ENCODE assay signal across 9 mouse cellular contexts in the genomic region with DNA sequence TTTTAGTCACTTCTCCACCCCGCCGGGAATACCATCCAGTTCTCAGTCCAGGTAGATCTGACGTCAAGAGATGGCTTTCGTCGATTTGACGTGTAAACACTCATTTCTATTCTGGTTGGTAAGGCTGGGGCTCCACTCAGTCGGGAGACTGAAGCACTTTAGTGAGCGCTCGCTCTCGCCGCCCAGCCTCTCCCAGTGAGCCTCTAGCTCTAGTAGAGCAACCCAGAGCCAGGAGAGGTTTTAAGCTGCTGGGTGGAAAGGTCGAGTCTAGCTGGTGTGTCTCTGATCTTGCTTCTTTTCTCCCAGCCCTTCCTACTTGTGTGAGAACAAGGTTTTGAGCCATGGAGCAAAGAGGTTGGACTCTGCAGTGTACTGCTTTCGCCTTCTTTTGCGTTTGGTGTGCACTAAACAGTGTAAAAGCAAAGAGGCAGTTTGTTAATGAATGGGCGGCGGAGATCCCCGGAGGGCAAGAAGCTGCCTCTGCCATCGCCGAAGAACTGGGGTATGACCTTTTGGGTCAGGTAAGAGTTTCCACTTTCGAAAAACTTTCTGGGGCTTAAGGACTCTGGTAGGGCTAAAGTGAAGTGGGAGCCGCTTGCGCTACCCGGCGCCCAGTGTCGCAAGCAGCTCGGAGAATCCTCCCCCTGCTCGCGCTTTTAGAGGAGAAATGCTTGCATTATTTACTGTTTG. TPM values are rescaled to one million over a fixed set of nuclear protein-coding genes. Genes with fewer than 3 reads are reported as not detected.
DNase-seq lines count a peak whose midpoint lies in the region; ATAC-seq and TF ChIP-seq lines count a peak whose summit lies in the region.
"Had no signal": no experiment of that assay in that cellular context is flagged by ENCODE, and none has a peak within 500 bp of the region (broad histone marks: within the 10 kb centered on the region; RNA-seq: fewer than 3 reads in every experiment).

A gene (plus strand): TSS at position 106 of the 690 bp plus-strand sequence.

- TF ChIP-seq CTCF in heart, postnatal 0 days (IDR thresholded peaks at IDR 0.05; ENCODE audit: low read depth) = no peak

- no peak for DNase-seq in heart, postnatal 0 days (ENCODE audit: low spot score)
- DNase-seq in heart, postnatal 10 days = no peak
- DNase-seq in brain, adult 2 months (ENCODE audit: low read depth, low spot score) = peak; percentile 83
- peak; percentile 10 to 32 for DNase-seq in layer of hippocampus, postnatal 14 days (ENCODE audit: low spot score in 2 of 2)
- DNase-seq in gastrocnemius, postnatal 4 days (ENCODE audit: low spot score in 2 of 2) = no peak
- no peak for DNase-seq in gastrocnemius, adult 8-10 months (ENCODE audit: low spot score in 2 of 2)

- H3K36me3 ChIP-seq in heart, postnatal 0 days (replicated peaks; ENCODE audit: control insufficient read depth, insufficient read depth, low read length) = no peaks in the 10 kb centered on the region
- H3K36me3 ChIP-seq in forebrain, embryonic 13.5 days (ENCODE audit: poor library complexity, severe bottlenecking) = no peaks in the 10 kb centered on the region
- H3K36me3 ChIP-seq in midbrain, embryonic 13.5 days = no peaks in the 10 kb centered on the region
- H3K36me3 ChIP-seq: G1E had no signal

- H3K27ac ChIP-seq in heart, postnatal 0 days (ENCODE audit: low read depth) = no peak within 1 kb of the TSS
- no peak within 1 kb of the TSS for H3K27ac ChIP-seq in forebrain, embryonic 13.5 days
- H3K27ac ChIP-seq in midbrain, embryonic 13.5 days = no peak within 1 kb of the TSS

- no peaks in the 10 kb centered on the region for H3K4me1 ChIP-seq in heart, postnatal 0 days (ENCODE audit: control insufficient read depth, insufficient read depth)
- peaks cover 13% of the 10 kb centered on the region; the same call in 1 of the 2 replicates for H3K4me1 ChIP-seq in forebrain, embryonic 13.5 days
- peaks cover 15% of the 10 kb centered on the region for H3K4me1 ChIP-seq in midbrain, embryonic 13.5 days (replicated peaks)

- no peaks in the 10 kb centered on the region for H3K9me3 ChIP-seq in heart, postnatal 0 days (replicated peaks; ENCODE audit: control insufficient read depth, low read length)
- H3K9me3 ChIP-seq in forebrain, embryonic 13.5 days (replicated peaks) = no peaks in the 10 kb centered on the region
- H3K9me3 ChIP-seq in midbrain, embryonic 13.5 days = no peaks in the 10 kb centered on the region
- H3K9me3 ChIP-seq: G1E had no signal

- H3K27me3 ChIP-seq in heart, postnatal 0 days (ENCODE audit: control insufficient read depth, insufficient read depth, low read length) = peaks cover 19% of the 10 kb centered on the region
- 0 out of 2 replicates have a peak, but pooled peaks cover 6% of the 10 kb centered on the region for H3K27me3 ChIP-seq in forebrain, embryonic 13.5 days
- peaks cover 6% of the 10 kb centered on the region for H3K27me3 ChIP-seq in midbrain, embryonic 13.5 days

- TF ChIP-seq EP300 in heart, postnatal 0 days (IDR thresholded peaks at IDR 0.05; ENCODE audit: low read depth) = no peak

- intact Hi-C loops in heart, postnatal 10 days (cut with DNase I) = no loop called here

- no peak within 1 kb of the TSS for H3K9ac ChIP-seq in heart, postnatal 0 days (replicated peaks; ENCODE audit: low read depth, low read length)
- H3K9ac ChIP-seq in forebrain, embryonic 13.5 days = peak within 1 kb of the TSS; percentile 58
- peak within 1 kb of the TSS; percentile 58 for H3K9ac ChIP-seq in midbrain, embryonic 13.5 days (replicated peaks)

- ATAC-seq in heart, postnatal 0 days (ENCODE audit: insufficient read depth, low read depth) = no peak
- peak; percentile 89 for ATAC-seq in forebrain, embryonic 13.5 days
- ATAC-seq in midbrain, embryonic 13.5 days = peak; percentile 88

- peak within 1 kb of the TSS; percentile 59 for H3K4me2 ChIP-seq in heart, postnatal 0 days (ENCODE audit: low read depth, low read length)
- peak within 1 kb of the TSS; percentile 81 for H3K4me2 ChIP-seq in forebrain, embryonic 13.5 days
- H3K4me2 ChIP-seq in midbrain, embryonic 13.5 days (replicated peaks) = peak within 1 kb of the TSS; percentile 91

- peak within 1 kb of the TSS; percentile 31 for H3K4me3 ChIP-seq in heart, postnatal 0 days (ENCODE audit: low read depth, low read length)
- H3K4me3 ChIP-seq in forebrain, embryonic 13.5 days = peak within 1 kb of the TSS; percentile 55
- H3K4me3 ChIP-seq in midbrain, embryonic 13.5 days (replicated peaks) = peak within 1 kb of the TSS; percentile 56

- 2% methylated on average over 28 of the region's 28 CpGs for WGBS in heart, postnatal 0 days
- WGBS in forebrain, embryonic 13.5 days = under 1% methylated on average over 28 of the region's 28 CpGs
- under 1% methylated on average over 28 of the region's 28 CpGs for WGBS in midbrain, embryonic 13.5 days

RNA-seq across cellular contexts. Expression of the gene that starts here (rescaled TPM):
- total RNA-seq in heart, postnatal 0 days (2014; rRNA removed; ENCODE audit: low replicate concordance) = 0.46 TPM in 1 of 2 replicates, not detected in the other
- 0.10 and 0.18 TPM in 2 replicates for polyA plus RNA-seq in heart, postnatal 0 days (2015; fragmentation: Nextera tagmentation; extraction: Ambion mirVana)
- under 1 TPM; 0.43 to 0.62 TPM for total RNA-seq in heart, postnatal 10 days (2021)
- polyA plus RNA-seq in forebrain, embryonic 13.5 days (2015; fragmentation: Nextera tagmentation; extraction: Ambion mirVana) = 0.99 and 1.6 TPM in 2 replicates
- 10 to 100 TPM; 25.3 TPM for total RNA-seq in layer of hippocampus, postnatal 14 days (2021)
- polyA plus RNA-seq in midbrain, embryonic 13.5 days (2015; fragmentation: Nextera tagmentation; extraction: Ambion mirVana) = 1.2 and 1.4 TPM in 2 replicates
- total RNA-seq in gastrocnemius, postnatal 4 days (2021) = under 1 TPM; 0.27 to 0.41 TPM
- total RNA-seq in gastrocnemius, adult 8-10 months (2022) = under 1 TPM; 0.05 to 0.51 (median 0.19) TPM
- polyA plus RNA-seq: G1E had no signal

Comparison
In these comparisons a context has a peak if more than half of its experiments do, and no peak if none do; other contexts are left out.
1. RNA of the gene that starts here (total RNA-seq): 25.3 TPM in layer of hippocampus, postnatal 14 days; 0.43 to 0.62 TPM in heart, postnatal 10 days, 0.27 to 0.41 TPM in gastrocnemius, postnatal 4 days, 0.05 to 0.51 TPM in gastrocnemius, adult 8-10 months and 0.46 TPM in heart, postnatal 0 days; every median in the first group is over 10 times any median in the second.
2. DNase-seq: peak in brain, adult 2 months (single experiment) and layer of hippocampus, postnatal 14 days (2 of 2); none in heart, postnatal 0 days (single experiment), heart, postnatal 10 days (0 of 2), gastrocnemius, postnatal 4 days (0 of 2) and gastrocnemius, adult 8-10 months (0 of 2).
3. Peak in every context shown above with its lines, with median percentiles within 50 percentile points of each other: H3K4me2 ChIP-seq and H3K4me3 ChIP-seq.